8 mouse cellular contexts compared by ENCODE assay signal in genomic region chr12:87199206-87199972, GRCm38 (mm10). TPM values are rescaled to one million over a fixed set of nuclear protein-coding genes. Genes with fewer than 3 reads are reported as not detected.
DNase-seq lines count a peak whose midpoint lies in the region; ATAC-seq and TF ChIP-seq lines count a peak whose summit lies in the region.

Samd15 (plus strand) TSS chr12:87199723.

- in situ Hi-C loops in ES-E14 (cut with MboI; ENCODE audit: low sequenced_read_pairs in 2 of 2, unreplicated experiment in 2 of 2), result no loop called here

- ATAC-seq in forebrain, embryonic 14.5 days, result peak; percentile 62
- peak; percentile 70 for ATAC-seq in lung, embryonic 16.5 days (ENCODE audit: low read depth)

- H3K36me3 ChIP-seq in ES-E14 (ENCODE audit: control insufficient read depth, insufficient read depth, low read length, poor library complexity, severe bottlenecking), result no peaks in the 10 kb centered on the region
- H3K36me3 ChIP-seq in forebrain, embryonic 14.5 days (ENCODE audit: control insufficient read depth, insufficient read depth, low read length), result no peaks in the 10 kb centered on the region
- no peaks in the 10 kb centered on the region for H3K36me3 ChIP-seq in lung, embryonic 16.5 days (ENCODE audit: control insufficient read depth, insufficient read depth, low read length)

- peak within 1 kb of the TSS; percentile 95 for H3K9ac ChIP-seq in ES-E14 (ENCODE audit: insufficient read depth, low read depth, low read length, poor library complexity, severe bottlenecking)
- H3K9ac ChIP-seq in forebrain, embryonic 14.5 days (ENCODE audit: low read length), result peak within 1 kb of the TSS; percentile 93
- peak within 1 kb of the TSS; percentile 93 for H3K9ac ChIP-seq in lung, embryonic 16.5 days (ENCODE audit: low read length)

- H3K9me3 ChIP-seq in ES-E14 (ENCODE audit: control insufficient read depth, insufficient read depth, low read depth, low read length), result no peaks in the 10 kb centered on the region
- H3K9me3 ChIP-seq in forebrain, embryonic 14.5 days (replicated peaks; ENCODE audit: control insufficient read depth, low read length), result no peaks in the 10 kb centered on the region
- H3K9me3 ChIP-seq in lung, embryonic 16.5 days (ENCODE audit: control insufficient read depth, low read length), result no peaks in the 10 kb centered on the region

- H3K27ac ChIP-seq in ES-E14 (ENCODE audit: insufficient read depth, low read depth, low read length, poor library complexity, severe bottlenecking), result no peak within 1 kb of the TSS
- H3K27ac ChIP-seq in bone marrow, adult 2 months (ENCODE audit: control insufficient read depth, insufficient read depth, low read depth, low read length, poor library complexity), result peak within 1 kb of the TSS; percentile 72
- peak within 1 kb of the TSS; percentile 87 for H3K27ac ChIP-seq in forebrain, embryonic 14.5 days (ENCODE audit: low read depth, low read length)
- H3K27ac ChIP-seq in lung, embryonic 16.5 days (ENCODE audit: low read length), result peak within 1 kb of the TSS; percentile 74

- WGBS in bone marrow, adult 2 months, result under 1% methylated on average over 38 of the region's 38 CpGs
- under 1% methylated on average over 35 of the region's 38 CpGs for WGBS in forebrain, embryonic 14.5 days
- under 1% methylated on average over 38 of the region's 38 CpGs for WGBS in lung, embryonic 16.5 days

- TF ChIP-seq POLR2A in bone marrow, adult 2 months (IDR thresholded peaks at IDR 0.05; ENCODE audit: borderline replicate concordance, control insufficient read depth, low read depth, low read length), result no peak

- H3K4me3 ChIP-seq in ES-E14 (ENCODE audit: insufficient read depth in 1 of 2, low read depth in 1 of 2, low read length in 2 of 2, poor library complexity in 1 of 2, severe bottlenecking in 1 of 2), result peak within 1 kb of the TSS; percentile 97
- H3K4me3 ChIP-seq in bone marrow, adult 2 months (replicated peaks; ENCODE audit: control insufficient read depth, low read depth, low read length), result peak within 1 kb of the TSS; percentile 72
- peak within 1 kb of the TSS; percentile 81 for H3K4me3 ChIP-seq in forebrain, embryonic 14.5 days (ENCODE audit: low read depth, low read length)
- peak within 1 kb of the TSS; percentile 93 for H3K4me3 ChIP-seq in lung, embryonic 16.5 days (ENCODE audit: low read length)

- no peaks in the 10 kb centered on the region for H3K27me3 ChIP-seq in forebrain, embryonic 14.5 days (replicated peaks; ENCODE audit: control insufficient read depth, insufficient read depth, low read length)
- H3K27me3 ChIP-seq in lung, embryonic 16.5 days (ENCODE audit: control insufficient read depth, insufficient read depth, low read depth, low read length), result no peaks in the 10 kb centered on the region

- TF ChIP-seq CTCF in bone marrow, adult 2 months (IDR thresholded peaks at IDR 0.05; ENCODE audit: control insufficient read depth, insufficient read depth, low read length), result no peak

- H3K4me2 ChIP-seq in forebrain, embryonic 14.5 days (ENCODE audit: low read length), result peak within 1 kb of the TSS; percentile 84
- peak within 1 kb of the TSS; percentile 86 for H3K4me2 ChIP-seq in lung, embryonic 16.5 days (ENCODE audit: low read depth, low read length)

- DNase-seq in ES-E14 (ENCODE audit: low read depth, low spot score), result peak; percentile 19
- DNase-seq in forebrain, embryonic 14.5 days (ENCODE audit: low spot score), result peak; percentile 61
- peak; percentile 48 for DNase-seq in heart, postnatal 4 days
- DNase-seq in layer of hippocampus, adult 9-11 months, result peak; percentile 18
- DNase-seq in ovary, adult 18-20 months (ENCODE audit: low spot score), result peak; percentile 34
- peak; percentile 17 for DNase-seq in urinary bladder, postnatal 25 days (ENCODE audit: low spot score)

- H3K4me1 ChIP-seq in ES-E14 (ENCODE audit: control insufficient read depth in 2 of 2, insufficient read depth in 2 of 2, low read length in 2 of 2, poor library complexity in 1 of 2), result peaks cover 0 to 5% of the 10 kb centered on the region in 2 experiments; a peak in 2 of 4 replicates
- no peaks in the 10 kb centered on the region; the same call in 1 of the 2 replicates for H3K4me1 ChIP-seq in bone marrow, adult 2 months (ENCODE audit: control insufficient read depth, insufficient read depth, low read length)
- peaks cover 7% of the 10 kb centered on the region for H3K4me1 ChIP-seq in forebrain, embryonic 14.5 days (ENCODE audit: control insufficient read depth, insufficient read depth, low read length)
- H3K4me1 ChIP-seq in lung, embryonic 16.5 days (replicated peaks; ENCODE audit: control insufficient read depth, insufficient read depth, low read length), result peaks cover 7% of the 10 kb centered on the region

TF ChIP-seq in ES-E14, 5 proteins besides CTCF, POLR2A, EP300 and RAD21:
- TF ChIP-seq HCFC1 (IDR thresholded peaks at IDR 0.05; ENCODE audit: borderline replicate concordance, insufficient read depth, low read length) (0 out of 2 replicates have a peak, but pooled peaks have one; percentile 2), CHD2 (IDR thresholded peaks at IDR 0.05; ENCODE audit: low read depth, low read length) (no peak), ZNF384 (IDR thresholded peaks at IDR 0.05; ENCODE audit: low read depth, low read length) (no peak), MAFK (IDR thresholded peaks at IDR 0.05; ENCODE audit: insufficient read depth, low read depth, low read length) (no peak), ZC3H11A (IDR thresholded peaks at IDR 0.05; ENCODE audit: borderline replicate concordance, low read depth, low read length) (no peak)

RNA-seq across cellular contexts. Expression of gene Samd15, which starts in this region (rescaled TPM):
- total RNA-seq in ES-E14 (2012; rRNA removed), result 0.37 and 0.98 TPM in 2 replicates
- polyA plus RNA-seq in bone marrow, adult 2 months (2011; ENCODE audit: insufficient read depth, insufficient read length, low replicate concordance, missing spikeins), result not detected in 2 replicates
- 1.3 and 1.6 TPM in 2 replicates for polyA plus RNA-seq in forebrain, embryonic 14.5 days (2014; fragmentation: Nextera tagmentation; extraction: Ambion mirVana)
- total RNA-seq in heart, postnatal 4 days (2021), result under 1 TPM; 0.17 to 0.45 TPM
- polyA plus RNA-seq in lung, embryonic 16.5 days (2015; fragmentation: Nextera tagmentation; extraction: Ambion mirVana), result 1.5 and 1.8 TPM in 2 replicates

Comparison
In these comparisons a context has a peak if more than half of its experiments do, and no peak if none do; other contexts are left out.
1. Peak in DNase-seq, H3K4me3 ChIP-seq and H3K9ac ChIP-seq in ES-E14; RNA of the gene not detected or under 1 TPM.
2. Peak in DNase-seq in heart, postnatal 4 days; RNA of the gene not detected or under 1 TPM.